18 mouse cellular contexts compared by ENCODE assay signal in the genomic region with DNA sequence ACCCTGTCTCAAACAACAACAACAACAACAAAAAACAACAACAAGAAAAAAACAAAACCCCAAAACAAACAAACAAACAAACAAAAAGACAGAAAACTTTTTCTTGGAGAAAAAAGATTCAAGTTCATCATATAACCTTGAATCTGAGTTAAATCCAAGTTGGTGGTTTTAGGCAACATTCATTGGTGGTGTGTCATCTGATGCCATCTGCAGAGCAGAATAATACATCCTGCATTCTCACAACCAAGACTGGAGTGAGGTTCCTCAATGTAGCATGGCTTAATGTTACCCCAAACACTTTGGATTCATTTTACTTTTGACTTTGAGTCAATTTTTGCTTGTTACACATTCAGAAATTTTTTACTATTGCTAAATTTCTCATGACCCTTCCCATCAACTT.
"Had no signal": no experiment of that assay in that cellular context is flagged by ENCODE, and none has a peak within 500 bp of the region (broad histone marks: within the 10 kb centered on the region; RNA-seq: fewer than 3 reads in every experiment).

No protein-coding gene starts in this region.

- H3K36me3 ChIP-seq: lung, embryonic 15.5 days; midbrain, embryonic 13.5 days; midbrain, embryonic 15.5 days; neural tube, embryonic 12.5 days; stomach, embryonic 15.5 days had no signal

- H3K4me1 ChIP-seq: lung, embryonic 15.5 days; megakaryocyte, embryonic 14.5 days; midbrain, embryonic 13.5 days; neural tube, embryonic 12.5 days; stomach, embryonic 15.5 days had no signal

- H3K9me3 ChIP-seq: lung, embryonic 15.5 days; megakaryocyte, embryonic 14.5 days; midbrain, embryonic 13.5 days; midbrain, embryonic 15.5 days; neural tube, embryonic 12.5 days; stomach, embryonic 15.5 days had no signal

- H3K9ac ChIP-seq: liver, postnatal 0 days; lung, embryonic 15.5 days; midbrain, embryonic 13.5 days; midbrain, embryonic 15.5 days; neural tube, embryonic 12.5 days; stomach, embryonic 15.5 days had no signal

- ATAC-seq: liver, postnatal 0 days; lung, postnatal 0 days; midbrain, embryonic 13.5 days; midbrain, embryonic 15.5 days had no signal

- H3K4me2 ChIP-seq: lung, embryonic 15.5 days; midbrain, embryonic 11.5 days; midbrain, embryonic 13.5 days; midbrain, embryonic 15.5 days; neural tube, embryonic 12.5 days; stomach, embryonic 15.5 days had no signal

- H3K27ac ChIP-seq: lung, embryonic 15.5 days; macrophage; midbrain, embryonic 13.5 days; midbrain, embryonic 15.5 days; neural tube, embryonic 12.5 days; stomach, embryonic 15.5 days; stomach, postnatal 0 days had no signal

- H3K4me3 ChIP-seq: lung, embryonic 15.5 days; megakaryocyte, embryonic 14.5 days; midbrain, embryonic 13.5 days; midbrain, embryonic 15.5 days; neural tube, embryonic 12.5 days; stomach, embryonic 15.5 days had no signal

- H3K27me3 ChIP-seq: lung, embryonic 15.5 days; megakaryocyte, embryonic 14.5 days; midbrain, embryonic 13.5 days; midbrain, embryonic 15.5 days; neural tube, embryonic 12.5 days; stomach, embryonic 15.5 days had no signal

- DNase-seq: liver, postnatal 0 days; lung, adult 2 months; lung, postnatal 14 days; lung, postnatal 36 days; right cerebral cortex, postnatal 14 days; thymus, adult 2 months; thymus, postnatal 25 days; thymus, postnatal 4 days had no signal
